Mouse (Mus musculus): ENCODE measurements around the gene Adgrb2.

Gene Adgrb2

GRCm38 (mm10) chr4:130033496-130033895 lies 48.8 kb downstream of the Adgrb2 start:
- DNase-seq: no peak

DNA sequence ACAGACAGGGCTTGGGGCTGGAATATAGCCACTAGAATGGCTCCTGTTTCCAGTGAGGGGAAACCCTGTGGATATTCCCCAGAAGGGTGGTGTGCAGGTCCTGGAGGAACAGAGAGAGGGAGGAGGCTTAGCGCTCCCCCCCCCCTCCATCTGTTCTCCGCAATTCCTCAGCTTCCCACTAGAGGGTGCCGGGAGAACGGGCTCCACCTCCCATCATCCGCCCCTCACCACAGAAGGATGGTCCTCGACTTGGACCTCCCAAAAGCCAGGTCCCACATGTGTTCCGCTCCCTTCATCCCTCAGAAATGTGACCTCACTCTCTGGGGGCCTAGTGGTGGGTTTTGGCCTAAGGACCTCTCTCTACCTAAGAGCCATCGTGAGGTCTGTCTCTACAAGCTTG lies 51.4 kb downstream of the Adgrb2 start:
- peak; percentile 63 to 67 for DNase-seq

GRCm38 (mm10) chr4:130036573-130037401 lies 52.1 kb downstream of the Adgrb2 start:
- DNase-seq: peak; percentile 40 to 51

DNA sequence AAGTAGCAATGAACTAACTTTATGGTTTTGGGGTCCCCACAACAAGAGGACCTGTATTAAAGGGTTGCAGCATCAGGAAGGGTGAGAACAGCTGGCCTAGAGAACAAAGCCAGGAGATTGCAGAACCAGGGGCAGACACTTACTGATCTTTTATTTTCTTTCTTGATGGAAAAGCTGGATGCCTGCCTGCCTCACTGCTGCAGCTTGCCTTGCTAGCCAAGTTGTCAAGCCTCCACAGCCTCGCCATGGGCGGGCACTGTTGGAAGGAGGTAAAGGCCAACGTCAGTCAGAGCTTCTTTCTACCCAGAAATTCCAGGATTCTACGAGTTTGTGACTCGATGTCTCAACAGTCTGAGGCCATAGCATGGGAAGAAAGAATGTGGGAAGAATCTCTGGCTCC lies 54.7 kb downstream of the Adgrb2 start:
- DNase-seq: no peak

- no peak for DNase-seq
Observed at GRCm38 (mm10) chr4:130041076-130041475, 56.4 kb downstream of the Adgrb2 start.

DNA sequence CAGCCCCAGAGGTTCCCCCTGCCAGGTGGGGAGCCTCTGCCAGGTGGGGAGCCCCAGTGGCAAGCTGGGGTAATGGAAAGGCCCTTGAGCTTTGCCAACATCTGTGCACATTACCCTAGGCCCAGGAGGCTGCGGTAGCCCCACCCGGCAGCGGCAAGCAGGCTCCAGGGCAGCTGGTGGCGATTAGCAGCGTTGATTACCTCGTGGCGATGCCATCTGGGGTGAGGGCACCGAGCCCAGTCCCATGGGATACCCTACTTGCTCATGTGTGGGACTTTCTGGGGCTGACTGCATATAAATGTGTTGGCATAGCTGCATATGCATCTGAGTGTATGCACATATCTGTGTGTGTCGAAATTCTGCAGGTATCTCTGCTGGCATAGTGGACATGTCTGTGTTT lies 59.5 kb downstream of the Adgrb2 start:
- DNase-seq: peak; percentile 21 to 48

GRCm38 (mm10) chr4:130045609-130046008 lies 60.9 kb downstream of the Adgrb2 start:
- no peak for DNase-seq

DNA sequence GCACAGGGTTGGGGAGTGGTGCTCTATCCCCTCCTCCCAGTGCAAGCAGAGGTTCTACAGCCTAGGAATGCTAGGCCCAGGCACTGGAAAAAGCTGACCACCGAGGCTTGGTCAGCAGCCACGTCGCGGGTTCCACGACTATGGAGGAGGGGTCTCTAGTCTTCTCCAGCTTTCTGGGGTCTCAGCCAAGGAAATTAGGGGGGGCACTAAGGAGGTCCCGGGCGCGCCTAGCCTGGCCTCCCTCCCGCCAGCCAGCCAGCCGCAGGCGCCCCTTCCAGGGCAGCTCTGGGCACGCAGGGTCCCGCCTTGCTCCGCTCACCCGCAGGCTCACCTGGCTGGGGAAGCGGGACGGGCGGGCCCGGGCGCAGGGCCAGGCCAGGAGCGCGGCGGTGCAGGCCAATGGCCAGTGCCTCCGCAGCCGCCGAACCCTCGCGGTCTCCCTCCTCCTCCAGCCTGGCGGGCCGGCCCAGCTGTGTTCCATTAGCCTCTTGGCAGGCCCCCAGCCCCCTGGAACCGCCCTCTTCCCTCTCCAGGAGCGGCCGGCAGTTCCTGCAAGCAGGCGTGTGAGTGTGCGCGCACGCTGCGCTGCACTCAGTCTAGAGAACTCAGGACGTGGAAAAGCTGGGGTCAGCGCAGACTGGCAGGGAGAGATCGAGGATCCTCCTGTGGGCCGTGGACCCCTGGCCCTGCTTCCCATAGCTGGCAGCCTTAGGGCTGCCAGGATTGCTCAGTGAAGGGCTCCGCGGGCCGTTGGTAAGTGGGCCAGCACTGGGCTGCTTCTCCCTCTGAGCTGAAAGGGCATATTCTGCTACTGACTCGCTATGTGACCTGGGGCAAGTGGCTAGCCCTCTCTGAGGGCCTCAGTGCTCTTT lies 62.9 kb downstream of the Adgrb2 start, which contains the start of gene Col16a1:
TSS of gene Col16a1 (plus strand) at position 510 of the 872 bp plus-strand sequence.
- peak; percentile 55 to 70 for DNase-seq

DNA sequence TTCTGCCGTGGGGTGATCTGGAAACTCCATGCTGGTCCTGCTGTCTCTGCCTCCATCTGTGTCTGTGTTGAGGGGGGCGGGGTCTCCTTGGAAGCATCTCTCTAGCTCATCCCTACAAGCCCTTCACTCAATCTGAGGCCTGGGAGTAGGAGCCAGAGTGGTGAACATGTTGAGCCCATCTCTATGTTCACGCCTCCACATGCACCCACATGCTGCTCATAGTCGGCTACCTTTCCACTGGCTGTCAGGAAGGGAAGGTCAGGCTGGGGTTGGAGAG lies 63.5 kb downstream of the Adgrb2 start:
- no peak for DNase-seq

DNA sequence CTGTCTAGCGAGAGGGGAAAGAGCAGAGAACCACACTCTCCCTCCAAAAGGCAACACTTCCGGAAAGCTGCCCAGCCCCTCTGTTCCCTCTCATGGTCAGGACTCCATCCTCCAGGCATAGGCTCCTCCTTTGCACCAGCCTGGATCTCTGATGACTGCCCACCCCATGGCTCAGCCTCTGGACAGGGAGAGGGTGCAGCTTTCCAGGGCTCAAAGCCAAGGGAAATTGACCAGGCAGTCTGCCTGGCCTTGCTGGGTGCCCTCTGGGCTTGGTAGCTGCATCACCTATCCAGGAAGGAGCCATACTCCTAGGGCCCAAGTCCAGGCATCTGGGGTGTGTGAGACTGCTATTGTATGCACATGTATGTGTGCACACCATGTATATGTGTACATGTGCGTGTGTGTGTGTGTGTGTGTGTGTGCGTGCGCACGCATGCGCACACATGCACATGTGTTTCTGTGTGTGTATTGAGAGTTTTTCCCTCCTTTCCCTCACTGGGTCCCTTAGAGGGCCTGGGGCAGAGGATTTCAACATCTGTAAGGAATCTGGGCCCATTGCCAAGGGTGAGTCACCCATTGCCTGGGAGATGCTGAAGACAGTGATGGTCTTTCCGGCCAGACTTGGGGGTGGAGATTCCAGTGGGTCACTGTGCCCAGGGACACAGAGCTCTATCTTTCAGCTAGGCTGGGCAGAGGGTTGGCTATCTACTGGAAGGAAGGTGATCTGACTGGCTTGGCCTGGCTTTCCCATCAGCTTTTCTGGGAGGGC lies 65.6 kb downstream of the Adgrb2 start:
- no peak for DNase-seq

DNA sequence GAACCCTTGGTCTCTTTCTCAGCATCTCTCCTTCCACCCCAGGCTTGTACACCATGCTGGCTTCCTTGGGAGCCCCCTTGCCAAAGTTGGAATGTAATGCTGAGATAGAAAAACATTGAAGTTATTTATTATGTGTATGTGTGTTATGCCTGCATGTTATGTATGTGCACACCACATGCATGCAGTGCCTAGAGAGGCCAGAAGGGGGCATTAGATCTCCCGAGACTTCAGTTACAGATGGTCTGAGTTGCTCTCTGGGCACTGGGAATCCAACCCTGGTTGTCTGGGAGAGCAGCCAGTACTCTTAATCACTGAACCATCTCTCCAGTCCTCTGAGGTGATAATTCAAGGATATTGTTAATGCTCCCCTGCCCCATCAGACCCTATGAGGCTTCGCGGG lies 67.6 kb downstream of the Adgrb2 start:
- no peak for DNase-seq

DNA sequence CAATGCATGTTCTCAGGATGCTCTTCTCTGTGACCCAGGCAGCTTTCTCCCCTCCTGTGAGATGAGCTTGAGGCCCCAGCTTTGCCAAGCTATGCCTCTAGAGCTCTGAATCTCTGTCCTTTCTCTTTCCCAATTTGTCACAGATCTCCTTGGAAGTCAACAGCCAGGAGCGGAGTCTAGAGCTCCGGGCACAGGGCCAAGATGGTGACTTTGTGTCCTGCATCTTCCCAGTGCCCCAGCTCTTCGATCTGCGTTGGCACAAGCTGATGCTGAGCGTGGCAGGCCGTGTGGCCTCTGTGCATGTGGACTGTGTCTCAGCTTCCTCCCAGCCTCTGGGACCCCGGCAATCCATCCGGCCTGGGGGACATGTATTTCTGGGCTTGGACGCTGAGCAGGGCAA lies 68.4 kb downstream of the Adgrb2 start:
- DNase-seq: peak in 1 of 2 experiments; percentile 22

- no peak for DNase-seq
Observed at GRCm38 (mm10) chr4:130054727-130055126, 70.1 kb downstream of the Adgrb2 start.

DNA sequence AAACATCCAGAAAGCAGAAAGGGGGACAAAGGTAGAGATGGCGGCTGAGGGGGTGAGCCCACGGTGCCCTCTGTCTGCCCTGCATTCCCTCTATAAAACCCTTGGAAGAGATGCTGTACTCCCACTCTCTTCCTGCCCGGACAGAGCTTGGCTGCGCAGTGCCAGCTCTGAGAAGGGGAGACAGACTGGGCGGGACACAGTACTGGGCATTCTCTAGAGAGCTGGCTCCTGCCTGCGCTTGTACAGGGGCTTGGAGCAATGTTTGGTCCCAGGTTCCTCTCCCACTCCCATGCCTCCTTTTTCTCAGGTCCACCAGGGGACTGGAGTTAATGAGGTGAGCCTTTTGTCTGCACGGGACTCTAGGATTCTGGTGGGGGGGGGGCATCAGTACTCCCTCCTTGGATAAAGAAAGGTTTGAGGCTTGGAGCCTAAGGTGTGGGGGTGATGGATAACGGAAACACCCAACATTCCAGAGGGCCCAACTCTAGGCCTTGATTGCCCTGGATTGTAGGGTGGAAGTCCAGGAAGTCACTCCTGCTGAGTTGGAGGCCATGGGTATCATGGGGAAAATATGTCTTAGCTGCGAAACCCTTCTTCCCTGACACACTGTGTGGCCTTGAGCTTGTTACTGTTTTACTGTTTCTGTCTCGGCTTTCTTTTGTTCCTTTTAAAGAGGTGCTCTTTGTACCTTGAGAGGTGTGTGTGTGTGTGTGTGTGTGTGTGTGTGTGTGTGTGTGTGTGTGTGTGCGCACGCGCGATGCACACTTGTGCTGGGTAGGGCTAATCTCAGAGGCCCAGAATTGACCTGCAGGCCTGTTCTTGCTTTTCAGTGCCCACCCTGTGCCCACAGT lies 70.7 kb downstream of the Adgrb2 start:
- DNase-seq: no peak

DNA sequence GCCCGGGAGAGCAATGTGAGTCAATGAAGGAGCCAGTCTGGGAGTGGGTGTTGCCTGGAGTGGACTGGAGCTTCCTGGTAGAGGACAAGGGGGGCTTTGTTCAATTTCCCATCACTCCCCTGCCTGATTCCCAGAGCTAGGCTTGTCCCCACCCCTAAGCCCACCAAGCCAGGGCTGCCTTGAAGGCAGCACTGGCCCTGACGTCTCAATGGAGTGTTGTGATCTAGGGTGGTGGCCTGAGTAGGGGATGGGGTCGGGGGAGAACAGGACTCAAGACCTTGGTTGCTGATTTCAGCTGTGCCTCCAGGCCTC lies 71.3 kb downstream of the Adgrb2 start:
- DNase-seq: no peak

DNA sequence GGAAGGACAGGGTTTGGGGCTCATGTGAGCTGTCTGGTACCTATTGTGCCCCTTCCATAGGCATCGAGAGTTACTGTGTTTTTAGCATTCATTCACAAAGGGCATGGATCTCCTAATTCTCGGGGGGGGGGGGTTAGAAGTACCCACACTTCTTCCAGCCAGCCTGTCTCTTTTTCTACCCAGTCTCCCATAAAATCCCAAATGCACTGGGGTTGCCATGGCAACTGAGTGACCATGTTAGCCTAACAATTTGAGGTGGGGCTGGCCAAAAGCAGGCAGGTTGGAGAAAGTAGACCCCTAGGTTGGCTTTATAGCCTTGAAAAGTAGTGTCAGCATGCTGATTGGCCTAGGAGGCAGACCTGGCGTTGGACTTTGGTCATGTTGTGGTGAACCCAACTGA lies 71.8 kb downstream of the Adgrb2 start:
- no peak for DNase-seq

DNA sequence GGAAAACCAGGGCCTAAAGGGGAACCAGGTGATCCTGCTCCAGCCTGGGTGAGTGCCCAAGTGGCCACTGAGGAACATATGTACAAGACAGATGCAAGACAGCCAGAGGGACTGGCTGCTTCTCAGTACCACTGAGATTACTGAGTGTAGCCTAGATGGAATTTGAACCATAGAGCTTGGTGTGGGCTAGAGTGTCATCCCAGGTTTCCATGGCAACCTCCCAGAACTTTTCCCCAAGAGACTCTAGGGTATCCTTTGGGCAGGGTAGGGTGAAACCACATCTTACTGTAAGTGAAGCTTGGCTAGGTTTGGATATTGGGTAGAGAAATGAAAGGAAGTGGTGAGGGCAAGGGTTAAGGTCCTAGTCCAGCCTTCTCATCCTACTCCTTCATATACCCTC lies 76.3 kb downstream of the Adgrb2 start:
- no peak for DNase-seq

GRCm38 (mm10) chr4:130063191-130063590 lies 78.5 kb downstream of the Adgrb2 start:
- DNase-seq: no peak

DNA sequence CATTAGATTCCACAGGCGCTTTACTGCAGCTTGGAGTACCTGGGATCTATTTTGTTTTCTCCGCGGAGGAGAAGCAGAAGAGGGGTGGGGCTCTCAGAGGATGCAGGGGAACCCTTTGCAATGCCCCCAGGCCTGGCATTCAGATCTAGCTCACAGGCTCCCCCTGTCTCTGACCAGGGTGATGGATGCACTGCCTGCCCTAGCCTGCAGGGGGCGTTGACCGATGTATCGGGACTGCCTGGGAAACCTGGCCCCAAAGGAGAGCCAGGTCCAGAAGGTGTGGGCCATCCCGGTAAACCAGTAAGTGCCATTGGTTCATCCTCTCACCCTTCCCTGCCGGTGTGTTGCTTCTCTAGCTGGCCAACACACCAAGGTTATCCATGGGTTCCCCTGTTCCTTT lies 82.1 kb downstream of the Adgrb2 start:
- DNase-seq: peak; percentile 40 to 53

- no peak for DNase-seq
Observed at GRCm38 (mm10) chr4:130070523-130070922, 85.9 kb downstream of the Adgrb2 start.

DNA sequence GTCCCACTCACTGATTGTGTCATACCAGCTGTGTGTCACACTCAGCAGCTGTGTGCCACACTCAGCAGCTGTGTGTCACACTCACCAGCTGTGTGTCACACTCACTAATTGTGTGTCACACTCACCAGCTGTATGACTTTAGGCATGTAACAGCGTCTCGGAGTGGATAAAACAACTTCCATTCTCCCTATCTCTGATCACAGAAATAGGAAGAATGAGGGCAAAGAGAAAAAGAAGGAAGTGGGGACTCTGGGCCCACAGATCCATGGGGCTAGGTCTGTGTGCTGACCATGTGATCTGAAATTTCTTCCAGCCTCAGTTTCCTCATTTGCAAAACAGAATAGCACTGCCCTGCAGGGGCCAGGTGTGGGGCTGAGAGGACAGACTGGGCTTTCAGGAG lies 87.1 kb downstream of the Adgrb2 start:
- no peak for DNase-seq
